Mouse (Mus musculus): Measurements from ENCODE around the gene Rxfp3. TPM values are rescaled to one million over a fixed set of nuclear protein-coding genes. Genes with fewer than 3 reads are reported as not detected.
A peak's percentile ranks its signal among the peaks of the same experiment; 100 is the strongest.

Gene Rxfp3
- polyA plus RNA-seq, 1 experiment from 2014 or later, result 0.80 TPM

DNA sequence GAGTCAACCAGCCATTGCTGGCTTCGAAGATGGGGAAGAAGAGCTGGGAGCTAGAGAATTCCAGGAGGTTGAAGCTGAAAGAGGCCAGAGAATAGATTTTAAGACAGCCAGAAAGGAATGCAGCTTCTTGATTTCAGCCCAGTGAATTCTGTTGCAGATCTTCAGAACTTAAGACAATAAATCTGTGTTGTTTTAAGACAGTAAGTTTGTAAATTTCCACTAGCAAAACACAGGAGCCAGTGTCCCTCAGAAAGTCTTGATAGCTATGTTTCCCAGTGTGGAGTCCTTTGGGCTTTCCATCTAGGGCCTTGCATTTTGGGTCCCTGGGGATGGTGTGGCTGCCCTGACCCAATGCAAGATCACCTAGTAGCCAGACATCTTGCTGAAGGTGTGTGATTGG is 25.1 kb upstream of the Rxfp3 start:
- Histone ChIP-seq H3K4me3 (no peak overlapping the region), H3K27me3 (replicated peaks; ENCODE audit: low read depth, poor library complexity, severe bottlenecking) (no peaks in the 10 kb centered on the region; the same call in 1 of the 2 replicates), H3K36me3 (replicated peaks) (no peaks in the 10 kb centered on the region), H3K4me1 (peaks cover 46% of the 10 kb centered on the region), H3K27ac (replicated peaks) (no peak overlapping the region), H3K9me3 (no peaks in the 10 kb centered on the region)
- DNase-seq (ENCODE audit: low spot score), result no peak
- 88% methylated on average over 1 of the region's 1 CpGs for WGBS

DNA sequence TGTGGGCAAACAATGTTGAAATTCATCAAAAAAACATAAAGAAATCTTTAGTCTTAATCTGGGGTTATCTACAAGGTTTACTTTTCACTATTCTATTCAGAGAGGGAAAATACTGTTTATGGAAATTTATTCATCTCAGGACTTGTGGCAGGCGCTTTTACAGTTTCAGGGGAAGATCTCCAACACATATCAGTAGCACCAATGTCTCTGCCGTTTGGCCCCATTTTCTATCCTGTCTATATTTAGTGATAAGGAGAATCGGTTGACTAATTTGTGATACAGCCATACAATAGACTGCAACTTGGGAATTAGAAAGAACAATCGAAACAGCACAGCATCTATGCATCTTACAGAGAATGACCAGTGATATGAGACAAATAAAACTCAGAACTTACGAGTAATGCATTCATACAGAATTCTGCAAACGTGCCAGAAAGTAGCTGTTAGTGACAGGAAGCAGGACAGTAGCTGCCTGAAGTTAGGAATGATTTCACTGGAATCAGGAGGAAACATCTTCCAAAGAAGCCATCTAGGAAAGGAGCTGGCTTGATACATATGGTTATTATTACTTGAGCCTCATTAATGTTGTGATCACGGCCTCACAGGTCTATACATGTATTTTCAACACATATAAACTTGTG is 16.8 kb upstream of the Rxfp3 start:
- no peak for DNase-seq (ENCODE audit: low spot score)
- no peaks in the 10 kb centered on the region for H3K27me3 ChIP-seq (replicated peaks; ENCODE audit: low read depth, poor library complexity, severe bottlenecking)
- WGBS, result 85% methylated on average over 7 of the region's 7 CpGs
- H3K27ac ChIP-seq (replicated peaks), result no peak overlapping the region
- no peaks in the 10 kb centered on the region for H3K9me3 ChIP-seq
- no peaks in the 10 kb centered on the region for H3K36me3 ChIP-seq (replicated peaks)
- H3K4me3 ChIP-seq, result no peak overlapping the region
- no peaks in the 10 kb centered on the region for H3K4me1 ChIP-seq

DNA sequence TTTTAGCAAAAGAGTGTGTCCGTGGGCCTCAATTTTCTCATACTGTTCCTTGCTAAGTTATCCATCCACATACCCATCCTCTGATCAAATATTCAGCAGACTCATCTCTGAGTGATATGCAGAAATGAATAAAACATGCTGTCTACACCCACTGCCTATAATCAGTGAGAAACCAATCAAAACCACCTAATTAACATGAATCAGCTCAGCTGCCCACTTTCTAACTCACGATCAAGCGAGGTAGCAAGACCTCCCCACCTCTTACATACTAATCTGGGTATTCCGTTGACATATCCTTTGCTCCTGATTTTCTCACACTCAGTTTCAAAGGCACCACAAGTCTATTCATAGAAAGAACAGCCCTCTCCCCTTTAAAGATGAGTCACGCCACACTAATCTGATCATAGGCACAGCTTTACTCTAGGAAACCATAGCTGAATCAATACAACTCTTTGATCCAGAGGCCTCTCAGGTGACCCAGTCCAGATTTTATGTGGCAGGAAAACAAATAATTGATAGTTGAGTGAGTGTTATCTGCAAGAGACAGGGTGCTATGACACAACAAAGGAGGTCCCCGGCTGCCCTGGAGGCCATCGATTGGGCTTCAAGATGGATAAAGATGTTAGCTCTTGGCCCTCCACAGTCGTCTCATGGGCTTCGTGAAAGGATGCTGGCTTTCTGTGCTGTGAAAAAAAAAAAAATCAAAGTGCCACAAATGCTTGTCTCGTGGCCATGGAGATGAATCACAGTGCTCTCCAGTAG is 16.1 kb upstream of the Rxfp3 start:
- Histone ChIP-seq H3K4me3 (no peak overlapping the region), H3K27me3 (replicated peaks; ENCODE audit: low read depth, poor library complexity, severe bottlenecking) (no peaks in the 10 kb centered on the region), H3K27ac (replicated peaks) (no peak overlapping the region), H3K36me3 (replicated peaks) (no peaks in the 10 kb centered on the region), H3K9me3 (no peaks in the 10 kb centered on the region), H3K4me1 (no peaks in the 10 kb centered on the region)
- WGBS, result 86% methylated on average over 10 of the region's 10 CpGs
- DNase-seq (ENCODE audit: low spot score), result no peak

DNA sequence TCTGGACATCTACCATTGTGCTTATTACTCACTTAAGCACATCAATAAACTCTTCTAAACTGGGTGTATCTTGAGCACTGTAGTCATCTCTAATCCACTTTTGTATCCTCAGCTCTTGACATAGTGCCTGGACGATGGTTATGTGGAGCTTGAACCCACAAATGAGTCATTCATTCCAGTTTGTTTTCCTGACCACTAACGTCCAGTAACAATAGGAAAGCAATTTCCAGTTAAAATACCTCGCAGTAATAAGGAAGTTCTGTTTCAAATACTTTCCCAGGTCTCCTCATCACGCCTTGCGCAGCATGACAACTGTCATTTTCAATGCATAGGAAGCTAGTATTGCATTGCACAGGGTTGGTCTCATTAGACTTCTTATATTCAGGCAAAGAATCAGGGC is 5.0 kb upstream of the Rxfp3 start:
- WGBS, result 87% methylated on average over 5 of the region's 5 CpGs
- Histone ChIP-seq H3K4me1 (peaks cover 5% of the 10 kb centered on the region; the same call in 1 of the 2 replicates), H3K27me3 (replicated peaks; ENCODE audit: low read depth, poor library complexity, severe bottlenecking) (peaks cover 20% of the 10 kb centered on the region), H3K36me3 (replicated peaks) (no peaks in the 10 kb centered on the region), H3K4me3 (no peak overlapping the region), H3K27ac (replicated peaks) (no peak overlapping the region), H3K9me3 (no peaks in the 10 kb centered on the region)
- DNase-seq (ENCODE audit: low spot score), result no peak

DNA sequence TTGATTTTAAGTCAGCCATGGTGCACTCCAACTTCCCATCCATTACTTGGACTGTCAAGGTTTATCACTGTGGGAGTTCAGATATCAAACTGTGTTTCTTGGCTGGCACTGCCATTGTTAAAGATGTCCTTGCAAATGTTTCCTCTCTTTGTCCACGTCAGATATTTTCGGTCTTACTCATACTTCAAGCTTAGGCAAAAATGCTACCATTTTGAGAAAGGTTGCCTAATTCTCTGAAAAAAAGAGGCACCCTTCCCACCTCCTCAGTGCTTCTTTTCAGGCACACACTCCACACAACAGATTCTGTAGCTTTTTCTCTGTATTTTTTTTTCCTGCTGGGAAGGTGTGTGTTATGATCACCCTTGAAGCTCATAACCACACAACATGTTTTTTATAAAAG is 3.4 kb upstream of the Rxfp3 start:
- WGBS, result 95% methylated on average over 2 of the region's 2 CpGs
- no peaks in the 10 kb centered on the region for H3K9me3 ChIP-seq
- H3K27me3 ChIP-seq (replicated peaks; ENCODE audit: low read depth, poor library complexity, severe bottlenecking), result peaks cover 36% of the 10 kb centered on the region
- H3K4me3 ChIP-seq, result no peak overlapping the region
- H3K36me3 ChIP-seq (replicated peaks), result no peaks in the 10 kb centered on the region
- no peak for DNase-seq (ENCODE audit: low spot score)
- no peak overlapping the region for H3K27ac ChIP-seq (replicated peaks)
- peaks cover 20% of the 10 kb centered on the region for H3K4me1 ChIP-seq

DNA sequence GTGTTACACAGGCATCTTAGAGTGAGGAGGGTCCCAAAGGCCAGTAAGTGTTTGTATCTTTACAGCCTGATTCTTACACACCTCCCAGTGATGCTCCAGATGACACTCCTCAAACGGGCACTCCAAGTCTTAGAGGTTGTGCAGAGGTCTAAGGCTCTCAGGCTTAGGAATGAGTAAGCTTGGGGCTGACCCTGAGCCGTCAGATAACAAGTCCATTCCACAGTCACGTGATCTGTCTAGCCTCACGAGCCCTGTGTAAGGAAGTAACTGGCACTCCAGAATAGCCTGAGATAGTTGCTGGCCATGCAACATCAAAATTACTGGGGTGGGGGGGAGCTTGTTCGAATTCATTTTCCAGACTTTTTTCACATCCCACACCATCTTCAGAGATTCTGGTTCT is 2.3 kb upstream of the Rxfp3 start:
- Histone ChIP-seq H3K36me3 (replicated peaks) (no peaks in the 10 kb centered on the region), H3K4me1 (peaks cover 27% of the 10 kb centered on the region)
- 62% methylated on average over 5 of the region's 5 CpGs for WGBS

DNA sequence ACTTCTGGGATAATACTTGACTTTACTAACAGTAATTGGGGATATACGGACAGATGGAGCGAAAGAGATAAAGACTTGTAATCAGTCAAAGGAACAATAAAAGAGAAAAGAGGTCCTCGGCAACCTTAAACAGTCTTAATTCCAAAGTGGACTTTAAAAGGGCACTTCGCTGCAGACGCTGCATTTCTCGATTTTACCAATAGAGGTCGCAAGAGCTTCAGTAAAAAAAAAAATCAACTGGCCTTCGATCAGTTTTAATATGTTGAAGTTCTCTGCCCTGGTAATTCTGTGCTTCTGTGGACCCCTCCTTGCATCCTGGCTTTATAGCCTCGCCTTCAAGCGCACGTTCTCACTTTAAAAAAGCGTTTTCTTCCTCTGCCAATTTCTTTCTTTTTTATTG is 685 bp upstream of the Rxfp3 start:
- Histone ChIP-seq H3K36me3 (replicated peaks) (no peaks in the 10 kb centered on the region), H3K4me1 (peaks cover 27% of the 10 kb centered on the region), H3K9me3 (no peaks in the 10 kb centered on the region), H3K27ac (replicated peaks) (no peak overlapping the region), H3K27me3 (replicated peaks; ENCODE audit: low read depth, poor library complexity, severe bottlenecking) (peaks cover 63% of the 10 kb centered on the region), H3K4me3 (no peak overlapping the region)
- WGBS, result 3% methylated on average over 12 of the region's 12 CpGs
- peak; percentile 57 for DNase-seq (ENCODE audit: low spot score)

More for the DNA sequence above, 2.3 kb upstream of the Rxfp3 start:
- H3K4me3 ChIP-seq, result no peak overlapping the region
- no peak for DNase-seq (ENCODE audit: low spot score)
- H3K9me3 ChIP-seq, result no peaks in the 10 kb centered on the region
- no peak overlapping the region; the same call in 1 of the 2 replicates for H3K27ac ChIP-seq (replicated peaks)
- peaks cover 48% of the 10 kb centered on the region for H3K27me3 ChIP-seq (replicated peaks; ENCODE audit: low read depth, poor library complexity, severe bottlenecking)

DNA sequence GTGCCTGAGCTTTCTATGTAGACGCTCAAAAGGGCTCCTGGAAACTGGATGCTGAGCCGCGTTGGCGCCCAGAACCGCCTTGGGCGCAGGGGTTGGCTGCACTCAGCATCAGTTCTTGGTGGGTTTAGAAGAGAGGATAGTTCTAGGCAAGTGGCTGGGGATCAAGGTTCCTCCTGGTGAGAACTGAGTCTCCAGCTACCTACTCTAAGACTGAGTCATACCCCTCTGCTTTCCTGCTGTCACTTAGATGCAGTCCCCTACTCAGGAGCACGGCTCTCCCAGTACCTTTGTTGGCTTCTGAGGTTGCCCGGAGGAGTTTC is 455 bp downstream of the Rxfp3 start:
- Histone ChIP-seq H3K36me3 (replicated peaks) (no peaks in the 10 kb centered on the region), H3K27me3 (replicated peaks; ENCODE audit: low read depth, poor library complexity, severe bottlenecking) (peaks cover 71% of the 10 kb centered on the region), H3K4me1 (peaks cover 27% of the 10 kb centered on the region), H3K27ac (replicated peaks) (no peak overlapping the region; the same call in 1 of the 2 replicates), H3K9me3 (no peaks in the 10 kb centered on the region), H3K4me3 (peak overlapping the region; percentile 52)
- 4% methylated on average over 8 of the region's 8 CpGs for WGBS
- DNase-seq (ENCODE audit: low spot score), result no peak

DNA sequence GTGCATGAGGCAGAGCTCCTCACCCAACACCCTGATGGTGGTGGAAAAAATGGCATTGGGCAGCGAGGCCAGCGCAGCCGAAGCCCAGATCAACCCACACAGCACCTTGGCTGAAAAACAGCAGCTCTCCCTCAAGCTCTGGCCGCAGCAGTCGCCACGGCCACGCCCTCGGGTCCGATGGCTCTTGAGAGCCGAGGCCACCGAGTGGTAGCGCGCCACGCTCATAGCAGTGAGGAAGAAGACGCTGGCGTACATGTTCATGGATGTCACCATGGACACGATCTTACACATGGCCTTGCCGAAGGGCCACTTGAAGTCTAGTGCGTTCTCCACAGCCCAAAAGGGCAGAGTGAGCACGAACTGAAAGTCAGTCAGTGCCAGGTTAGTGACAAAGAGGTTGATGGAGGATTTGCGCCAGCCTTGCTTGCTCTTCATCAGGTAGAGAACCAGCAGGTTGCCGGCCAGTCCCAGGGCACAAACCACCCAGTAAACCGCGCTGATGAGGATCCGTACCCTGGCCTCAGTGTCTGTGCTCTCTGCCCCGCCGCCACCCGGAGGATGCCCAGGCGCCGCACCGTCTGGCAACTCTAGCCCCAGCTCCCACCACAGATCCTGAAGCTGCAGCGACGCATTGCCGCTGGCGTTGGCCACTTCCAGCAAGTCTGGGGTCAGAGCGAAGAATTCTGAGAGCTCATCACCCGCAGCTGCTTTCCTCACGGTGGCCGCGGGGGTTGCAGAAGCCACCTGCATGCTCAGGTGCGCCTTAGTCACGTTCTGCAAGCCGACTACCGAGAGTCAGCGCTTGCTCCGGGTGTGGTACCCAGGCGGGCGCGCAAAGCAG is 1.0 kb downstream of the Rxfp3 start:
- peaks cover 27% of the 10 kb centered on the region for H3K4me1 ChIP-seq
- H3K27ac ChIP-seq (replicated peaks), result no peak overlapping the region; the same call in 1 of the 2 replicates
- 2% methylated on average over 49 of the region's 49 CpGs for WGBS
- H3K9me3 ChIP-seq, result no peaks in the 10 kb centered on the region
- H3K27me3 ChIP-seq (replicated peaks; ENCODE audit: low read depth, poor library complexity, severe bottlenecking), result peaks cover 77% of the 10 kb centered on the region
- DNase-seq (ENCODE audit: low spot score), result peak; percentile 55
- peak overlapping the region; percentile 52 for H3K4me3 ChIP-seq
- H3K36me3 ChIP-seq (replicated peaks), result no peaks in the 10 kb centered on the region

DNA sequence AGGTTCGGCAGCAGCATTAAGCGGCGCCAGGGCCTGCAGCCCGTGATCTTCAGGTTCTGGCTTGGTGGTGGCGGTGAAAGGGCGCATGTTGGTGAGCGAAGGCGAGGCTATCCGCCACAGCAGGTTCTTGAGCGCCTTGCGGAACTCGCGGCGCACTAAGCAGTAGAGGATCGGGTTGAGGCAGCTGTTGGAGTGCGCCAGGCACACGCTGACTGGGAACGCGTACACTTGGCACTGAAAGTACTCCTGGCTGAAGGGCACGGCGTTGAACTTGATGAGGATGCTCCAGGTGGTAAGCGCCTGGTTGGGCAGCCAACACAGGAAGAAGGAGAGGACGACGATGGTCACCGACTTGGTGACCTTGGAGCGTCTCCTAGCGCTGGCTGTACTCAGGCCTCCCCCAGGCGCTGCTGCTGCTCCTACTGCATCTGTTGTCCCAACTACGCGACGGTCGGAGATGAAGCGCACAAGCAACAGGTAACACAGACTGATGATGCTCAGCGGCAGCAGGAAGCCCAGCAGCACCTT is 1.8 kb downstream of the Rxfp3 start:
- H3K27ac ChIP-seq (replicated peaks), result no peak overlapping the region
- peak; percentile 42 for DNase-seq (ENCODE audit: low spot score)
- H3K36me3 ChIP-seq (replicated peaks), result no peaks in the 10 kb centered on the region
- peaks cover 27% of the 10 kb centered on the region for H3K4me1 ChIP-seq
- peak overlapping the region; percentile 52 for H3K4me3 ChIP-seq
- 5% methylated on average over 34 of the region's 34 CpGs for WGBS
- peaks cover 79% of the 10 kb centered on the region for H3K27me3 ChIP-seq (replicated peaks; ENCODE audit: low read depth, poor library complexity, severe bottlenecking)
- H3K9me3 ChIP-seq, result no peaks in the 10 kb centered on the region

DNA sequence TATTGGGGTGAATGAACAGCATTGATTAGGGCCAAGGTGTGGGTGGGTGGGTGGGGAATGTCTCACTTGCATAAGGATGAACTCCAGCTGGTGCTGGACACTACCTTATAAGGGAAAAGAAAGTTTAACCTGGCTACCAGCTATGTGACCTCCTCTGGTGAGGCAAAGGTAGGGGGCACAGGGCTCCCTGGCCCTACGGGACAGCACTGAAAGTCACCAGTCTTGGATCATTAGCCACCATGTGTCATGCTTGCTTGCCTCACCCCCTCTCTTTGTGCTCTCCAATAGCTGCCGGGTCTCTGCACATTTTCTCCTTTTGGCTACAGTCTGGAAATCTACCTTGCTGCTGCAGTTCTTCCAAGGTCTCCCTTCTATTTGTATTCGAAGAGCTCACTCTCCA is 7.6 kb downstream of the Rxfp3 start:
- 76% methylated on average over 3 of the region's 3 CpGs for WGBS
- no peaks in the 10 kb centered on the region for H3K4me1 ChIP-seq
- no peaks in the 10 kb centered on the region for H3K36me3 ChIP-seq (replicated peaks)

DNA sequence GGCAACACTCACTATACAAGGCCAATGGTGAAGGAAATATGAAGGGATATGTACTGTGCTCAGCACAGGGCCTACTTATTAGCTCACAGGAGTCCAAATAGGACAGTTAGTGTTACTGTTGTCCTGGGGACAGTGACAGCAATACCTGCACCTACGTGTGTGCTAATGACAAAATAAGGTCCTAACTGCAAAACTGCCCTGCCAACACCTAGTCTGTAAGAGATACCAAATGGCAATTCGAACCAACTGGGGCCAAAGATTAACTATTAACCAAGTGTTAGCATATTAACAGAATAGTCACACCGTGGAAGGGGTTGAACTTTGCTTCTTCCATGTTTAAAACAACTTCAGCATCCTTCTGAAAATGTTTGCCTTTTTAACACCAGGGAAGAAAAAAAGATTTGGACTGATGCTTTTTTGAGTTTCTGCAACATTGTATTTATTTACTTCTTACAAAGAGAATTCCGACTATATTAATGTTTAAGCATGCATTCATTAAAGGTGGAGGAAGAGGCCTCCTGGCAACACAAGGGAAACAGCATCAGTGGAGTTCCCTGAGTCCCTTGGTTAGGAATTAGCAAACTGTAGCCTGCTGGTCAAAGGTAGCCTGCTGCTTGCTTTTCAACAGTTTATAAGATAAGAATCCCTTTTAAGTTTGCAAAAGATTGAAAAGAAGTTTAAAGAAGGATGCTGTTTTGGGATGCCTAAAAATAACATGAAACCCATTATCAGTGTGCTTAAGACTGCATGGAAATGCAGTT is 10.8 kb downstream of the Rxfp3 start:
- Histone ChIP-seq H3K4me3 (no peak overlapping the region), H3K9me3 (no peaks in the 10 kb centered on the region), H3K27ac (replicated peaks) (no peak overlapping the region), H3K36me3 (replicated peaks) (no peaks in the 10 kb centered on the region), H3K27me3 (replicated peaks; ENCODE audit: low read depth, poor library complexity, severe bottlenecking) (peaks cover 4% of the 10 kb centered on the region; the same call in 1 of the 2 replicates), H3K4me1 (no peaks in the 10 kb centered on the region)
- no peak for DNase-seq (ENCODE audit: low spot score)
- WGBS, result 79% methylated on average over 4 of the region's 4 CpGs

More for the DNA sequence above, 7.6 kb downstream of the Rxfp3 start:
- no peak overlapping the region for H3K27ac ChIP-seq (replicated peaks)
- H3K9me3 ChIP-seq, result no peaks in the 10 kb centered on the region
- H3K4me3 ChIP-seq, result no peak overlapping the region
- no peak for DNase-seq (ENCODE audit: low spot score)
- peaks cover 32% of the 10 kb centered on the region for H3K27me3 ChIP-seq (replicated peaks; ENCODE audit: low read depth, poor library complexity, severe bottlenecking)

All from embryonic facial prominence, embryonic 10.5 days (tissue).